Mouse (Mus musculus): ENCODE data around the gene 1700003E16Rik. TPM values are rescaled to one million over a fixed set of nuclear protein-coding genes. Genes with fewer than 3 reads are reported as not detected.

The 1700003E16Rik gene
- polyA plus RNA-seq, 1 experiment from 2014 or later: 3.4 TPM

GRCm38 (mm10) chr6:83134226-83134625 is 22.0 kb upstream of the 1700003E16Rik start:
- Histone ChIP-seq H3K4me2 (no peak overlapping the region), H3K36me3 (no peaks in the 10 kb centered on the region), H3K4me1 (peaks cover 32% of the 10 kb centered on the region), H3K9me3 (no peaks in the 10 kb centered on the region), H3K9ac (no peak overlapping the region), H3K27ac (no peak overlapping the region), H3K4me3 (no peak overlapping the region), H3K27me3 (no peaks in the 10 kb centered on the region)
- no peak for ATAC-seq (ENCODE audit: insufficient number of reproducible peaks, low FRiP score, low TSS enrichment, low read depth)
- WGBS: 69% methylated on average over 3 of the region's 3 CpGs

- peak within 1 kb of the TSS; percentile 100 for H3K27ac ChIP-seq
- peak within 1 kb of the TSS; percentile 63 for H3K9ac ChIP-seq
- 57% methylated on average over 7 of the region's 7 CpGs for WGBS
- no peak for ATAC-seq (ENCODE audit: insufficient number of reproducible peaks, low FRiP score, low TSS enrichment, low read depth)
- peaks cover 40% of the 10 kb centered on the region for H3K4me1 ChIP-seq
- peak within 1 kb of the TSS; percentile 54 for H3K4me3 ChIP-seq
- no peaks in the 10 kb centered on the region for H3K27me3 ChIP-seq
- H3K36me3 ChIP-seq: peaks cover 4% of the 10 kb centered on the region; the same call in 1 of the 2 replicates
- peak within 1 kb of the TSS; percentile 81 for H3K4me2 ChIP-seq
- no peaks in the 10 kb centered on the region for H3K9me3 ChIP-seq
Measured at GRCm38 (mm10) chr6:83134951-83135513, 21.2 kb upstream of the 1700003E16Rik start, which contains the start of gene Rtkn. TSS of gene Rtkn (plus strand) at chr6:83135463.

- Histone ChIP-seq H3K9me3 (no peaks in the 10 kb centered on the region), H3K9ac (peak overlapping the region; percentile 63), H3K4me3 (peak overlapping the region; percentile 54), H3K4me2 (peak overlapping the region; percentile 81), H3K36me3 (peaks cover 5% of the 10 kb centered on the region; the same call in 1 of the 2 replicates), H3K27me3 (no peaks in the 10 kb centered on the region), H3K4me1 (peaks cover 45% of the 10 kb centered on the region), H3K27ac (peak overlapping the region; percentile 100)
- no peak; the same call in 1 of the 2 replicates for ATAC-seq (ENCODE audit: insufficient number of reproducible peaks, low FRiP score, low TSS enrichment, low read depth)
- 1% methylated on average over 36 of the region's 37 CpGs for WGBS
Measured at GRCm38 (mm10) chr6:83135571-83136161, 20.5 kb upstream of the 1700003E16Rik start.

GRCm38 (mm10) chr6:83136291-83136880 is 19.8 kb upstream of the 1700003E16Rik start:
- WGBS: 9% methylated on average over 5 of the region's 5 CpGs
- Histone ChIP-seq H3K4me1 (peaks cover 49% of the 10 kb centered on the region), H3K27ac (peak overlapping the region; percentile 100), H3K4me3 (peak overlapping the region; percentile 54), H3K4me2 (peak overlapping the region; percentile 81), H3K9me3 (no peaks in the 10 kb centered on the region), H3K36me3 (peaks cover 5% of the 10 kb centered on the region; the same call in 1 of the 2 replicates), H3K27me3 (no peaks in the 10 kb centered on the region), H3K9ac (peak overlapping the region; percentile 63)
- ATAC-seq (ENCODE audit: insufficient number of reproducible peaks, low FRiP score, low TSS enrichment, low read depth): no peak

DNA sequence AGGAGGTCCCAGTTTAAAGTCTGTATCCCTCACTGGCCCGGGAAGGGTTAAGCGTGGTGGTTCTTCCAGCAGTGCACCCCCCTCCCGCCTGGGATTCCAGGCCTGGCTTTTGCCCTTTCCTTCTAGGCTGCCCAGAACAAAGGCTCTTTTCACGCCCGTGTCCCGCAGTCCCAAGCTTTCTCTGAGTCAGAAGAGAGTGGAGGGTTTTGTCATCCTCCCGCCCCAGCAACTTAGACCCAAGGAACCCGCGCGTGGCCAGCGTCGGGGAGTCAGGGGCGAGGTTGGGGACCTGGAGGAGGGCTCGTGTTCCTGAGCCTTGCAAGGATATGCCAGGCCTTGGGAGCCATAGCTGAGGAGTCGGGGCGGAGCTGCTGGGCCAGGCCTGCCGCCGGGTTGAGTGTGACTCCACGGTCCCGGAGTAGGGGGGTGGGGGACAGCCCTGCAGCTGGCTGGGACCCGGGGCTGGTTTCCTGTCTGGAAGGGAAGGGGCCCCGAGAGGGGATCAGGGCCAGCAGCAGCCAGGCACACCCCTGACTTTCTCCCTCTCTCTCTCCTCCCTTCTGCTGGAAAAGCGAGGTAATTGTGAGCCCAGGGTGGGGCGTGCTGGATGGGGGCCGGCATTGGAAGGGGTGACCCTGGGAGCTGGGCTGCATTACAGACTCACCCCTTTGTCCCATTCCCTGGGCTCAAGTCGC is 19.2 kb upstream of the 1700003E16Rik start:
- under 1% methylated on average over 26 of the region's 26 CpGs for WGBS
- peak overlapping the region; percentile 100 for H3K27ac ChIP-seq
- peak overlapping the region; percentile 63 for H3K9ac ChIP-seq
- no peaks in the 10 kb centered on the region for H3K27me3 ChIP-seq
- H3K4me3 ChIP-seq: peak overlapping the region; percentile 54
- H3K4me2 ChIP-seq: peak overlapping the region; percentile 81
- peak; percentile 90 for ATAC-seq (ENCODE audit: insufficient number of reproducible peaks, low FRiP score, low TSS enrichment, low read depth)
- H3K4me1 ChIP-seq: peaks cover 56% of the 10 kb centered on the region
- H3K9me3 ChIP-seq: no peaks in the 10 kb centered on the region
- peaks cover 5% of the 10 kb centered on the region; the same call in 1 of the 2 replicates for H3K36me3 ChIP-seq

- H3K4me3 ChIP-seq: peak overlapping the region; percentile 54
- no peaks in the 10 kb centered on the region for H3K27me3 ChIP-seq
- H3K27ac ChIP-seq: peak overlapping the region; percentile 100
- peaks cover 5% of the 10 kb centered on the region; the same call in 1 of the 2 replicates for H3K36me3 ChIP-seq
- H3K4me1 ChIP-seq: peaks cover 61% of the 10 kb centered on the region
- peak overlapping the region; percentile 63 for H3K9ac ChIP-seq
- H3K9me3 ChIP-seq: no peaks in the 10 kb centered on the region
- ATAC-seq (ENCODE audit: insufficient number of reproducible peaks, low FRiP score, low TSS enrichment, low read depth): peak; percentile 87
- peak overlapping the region; percentile 81 for H3K4me2 ChIP-seq
- 0% methylated on average over 12 of the region's 12 CpGs for WGBS
Measured at GRCm38 (mm10) chr6:83137576-83137950, 18.6 kb upstream of the 1700003E16Rik start.

DNA sequence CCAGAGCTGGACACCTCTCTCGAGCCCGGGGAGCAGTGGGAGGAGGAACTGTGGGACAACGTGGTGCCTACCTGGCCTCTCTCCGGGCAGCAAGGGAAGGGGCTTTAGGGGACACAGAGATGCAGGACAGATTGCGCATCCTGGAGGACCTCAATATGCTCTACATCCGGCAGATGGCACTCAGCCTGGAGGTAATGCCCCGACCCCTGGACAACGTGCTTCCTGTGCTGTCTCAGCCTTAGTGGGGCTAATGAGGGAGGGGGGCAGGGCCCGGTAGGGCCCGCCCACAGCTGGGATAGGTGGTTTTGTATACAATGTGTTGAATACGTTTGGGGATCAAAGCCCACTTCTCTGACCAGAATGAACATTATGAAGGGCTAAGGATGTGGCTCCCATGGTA is 18.1 kb upstream of the 1700003E16Rik start:
- Histone ChIP-seq H3K4me1 (peaks cover 66% of the 10 kb centered on the region), H3K4me3 (peak overlapping the region; percentile 54), H3K9me3 (no peaks in the 10 kb centered on the region), H3K27ac (peak overlapping the region; percentile 100), H3K9ac (peak overlapping the region; percentile 63), H3K27me3 (no peaks in the 10 kb centered on the region), H3K36me3 (peaks cover 5% of the 10 kb centered on the region; the same call in 1 of the 2 replicates), H3K4me2 (peak overlapping the region; percentile 81)
- no peak for ATAC-seq (ENCODE audit: insufficient number of reproducible peaks, low FRiP score, low TSS enrichment, low read depth)
- WGBS: under 1% methylated on average over 11 of the region's 11 CpGs

DNA sequence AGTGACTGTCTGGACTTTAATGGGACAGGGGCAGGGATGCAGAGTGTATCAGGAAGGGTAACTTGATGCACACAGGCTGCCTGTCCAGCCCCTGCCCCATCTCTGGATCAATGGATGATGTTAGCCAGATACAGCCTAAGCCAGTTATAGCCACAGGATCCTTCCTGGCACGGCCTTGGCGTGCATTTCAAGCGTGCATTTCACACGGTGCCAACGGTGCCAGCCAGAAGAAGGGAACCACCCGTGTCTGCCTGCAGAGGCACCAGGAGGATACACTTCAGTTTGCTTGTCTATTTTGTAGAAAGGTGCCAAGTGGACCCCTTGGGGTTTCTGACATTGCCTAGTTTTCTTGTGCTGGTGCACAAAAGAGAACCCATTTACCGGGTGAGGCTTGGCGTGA is 16.2 kb upstream of the 1700003E16Rik start:
- Histone ChIP-seq H3K9me3 (no peaks in the 10 kb centered on the region), H3K36me3 (peaks cover 8% of the 10 kb centered on the region; the same call in 1 of the 2 replicates), H3K27ac (no peak overlapping the region), H3K4me2 (no peak overlapping the region), H3K9ac (no peak overlapping the region), H3K27me3 (no peaks in the 10 kb centered on the region), H3K4me3 (no peak overlapping the region), H3K4me1 (peaks cover 69% of the 10 kb centered on the region)
- WGBS: 87% methylated on average over 8 of the region's 8 CpGs
- ATAC-seq (ENCODE audit: insufficient number of reproducible peaks, low FRiP score, low TSS enrichment, low read depth): no peak

- Histone ChIP-seq H3K9me3 (no peaks in the 10 kb centered on the region), H3K9ac (peak overlapping the region; percentile 18; the same call in 1 of the 2 replicates), H3K4me2 (peak overlapping the region; percentile 55), H3K27ac (peak overlapping the region; percentile 72; the same call in 1 of the 2 replicates), H3K27me3 (no peaks in the 10 kb centered on the region), H3K4me3 (peak overlapping the region; percentile 30; the same call in 1 of the 2 replicates), H3K4me1 (peaks cover 60% of the 10 kb centered on the region), H3K36me3 (peaks cover 19% of the 10 kb centered on the region)
- whole genome bisulfite sequencing: 44% methylated on average over 4 of the region's 4 CpGs
- no peak for ATAC-seq (ENCODE audit: insufficient number of reproducible peaks, low FRiP score, low TSS enrichment, low read depth)
Measured at GRCm38 (mm10) chr6:83141636-83142035, 14.6 kb upstream of the 1700003E16Rik start.

DNA sequence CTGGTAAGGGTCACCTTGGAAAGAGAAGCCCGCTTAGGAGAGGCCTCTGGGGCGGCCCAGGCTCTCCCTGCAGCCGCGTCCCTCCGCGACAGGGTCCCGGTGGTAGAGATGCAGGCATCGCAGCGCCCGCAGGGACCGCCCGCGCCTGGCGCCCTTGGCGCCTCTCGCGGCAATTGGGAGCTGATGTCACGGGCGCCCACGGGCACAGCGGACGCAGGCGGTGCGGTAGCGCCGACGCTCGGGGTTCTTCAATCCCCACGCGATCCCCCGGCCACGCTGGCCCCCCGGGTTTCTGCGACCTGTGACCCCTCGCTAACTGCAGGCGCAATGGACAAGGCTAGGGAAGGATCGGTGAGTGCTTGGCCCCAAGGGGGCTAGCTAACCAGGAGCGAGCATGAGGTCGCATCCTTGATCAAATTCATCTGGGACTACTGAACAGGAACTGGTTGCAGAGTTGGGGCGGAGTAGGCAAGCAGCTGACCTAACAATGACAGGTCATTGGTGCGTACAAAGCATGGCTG is 13.9 kb upstream of the 1700003E16Rik start:
- Histone ChIP-seq H3K9ac (peak overlapping the region; percentile 18; the same call in 1 of the 2 replicates), H3K4me2 (peak overlapping the region; percentile 55), H3K9me3 (no peaks in the 10 kb centered on the region), H3K27ac (peak overlapping the region; percentile 72), H3K27me3 (no peaks in the 10 kb centered on the region), H3K4me1 (peaks cover 60% of the 10 kb centered on the region), H3K36me3 (peaks cover 25% of the 10 kb centered on the region), H3K4me3 (peak overlapping the region; percentile 30)
- no peak for ATAC-seq (ENCODE audit: insufficient number of reproducible peaks, low FRiP score, low TSS enrichment, low read depth)
- 7% methylated on average over 41 of the region's 41 CpGs for WGBS

GRCm38 (mm10) chr6:83142886-83143285 is 13.3 kb upstream of the 1700003E16Rik start:
- H3K9me3 ChIP-seq: no peaks in the 10 kb centered on the region
- 46% methylated on average over 11 of the region's 11 CpGs for WGBS
- H3K36me3 ChIP-seq: peaks cover 31% of the 10 kb centered on the region
- peak overlapping the region; percentile 72; the same call in 1 of the 2 replicates for H3K27ac ChIP-seq
- H3K4me3 ChIP-seq: no peak overlapping the region
- no peaks in the 10 kb centered on the region for H3K27me3 ChIP-seq
- H3K4me2 ChIP-seq: peak overlapping the region; percentile 55; the same call in 1 of the 2 replicates
- ATAC-seq (ENCODE audit: insufficient number of reproducible peaks, low FRiP score, low TSS enrichment, low read depth): no peak
- H3K4me1 ChIP-seq: peaks cover 58% of the 10 kb centered on the region
- no peak overlapping the region for H3K9ac ChIP-seq
